Mouse (Mus musculus): ENCODE results near the gene Pde7b.

The Pde7b gene

GRCm38 (mm10) chr10:20653299-20653698 lies 71.6 kb downstream of the Pde7b start:
- no peak for DNase-seq

GRCm38 (mm10) chr10:20636381-20636780 lies 88.5 kb downstream of the Pde7b start:
- no peak for DNase-seq

DNA sequence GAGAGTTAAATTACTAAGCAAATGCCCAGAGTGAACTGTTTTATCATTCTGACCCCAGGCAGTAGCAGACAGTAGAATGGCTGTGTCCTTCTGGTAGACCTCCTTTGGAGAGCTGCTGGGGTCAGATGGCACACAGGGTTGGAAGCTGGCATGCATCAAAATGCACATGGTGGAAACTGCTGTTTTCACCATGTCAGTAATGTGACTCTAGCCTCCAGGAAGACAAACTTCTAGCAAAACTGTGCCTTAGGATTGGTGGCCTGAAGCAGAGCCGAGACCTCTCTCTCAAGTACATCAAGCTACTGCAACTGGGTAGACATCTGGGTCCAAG lies 91.8 kb downstream of the Pde7b start:
- DNase-seq, result no peak

DNA sequence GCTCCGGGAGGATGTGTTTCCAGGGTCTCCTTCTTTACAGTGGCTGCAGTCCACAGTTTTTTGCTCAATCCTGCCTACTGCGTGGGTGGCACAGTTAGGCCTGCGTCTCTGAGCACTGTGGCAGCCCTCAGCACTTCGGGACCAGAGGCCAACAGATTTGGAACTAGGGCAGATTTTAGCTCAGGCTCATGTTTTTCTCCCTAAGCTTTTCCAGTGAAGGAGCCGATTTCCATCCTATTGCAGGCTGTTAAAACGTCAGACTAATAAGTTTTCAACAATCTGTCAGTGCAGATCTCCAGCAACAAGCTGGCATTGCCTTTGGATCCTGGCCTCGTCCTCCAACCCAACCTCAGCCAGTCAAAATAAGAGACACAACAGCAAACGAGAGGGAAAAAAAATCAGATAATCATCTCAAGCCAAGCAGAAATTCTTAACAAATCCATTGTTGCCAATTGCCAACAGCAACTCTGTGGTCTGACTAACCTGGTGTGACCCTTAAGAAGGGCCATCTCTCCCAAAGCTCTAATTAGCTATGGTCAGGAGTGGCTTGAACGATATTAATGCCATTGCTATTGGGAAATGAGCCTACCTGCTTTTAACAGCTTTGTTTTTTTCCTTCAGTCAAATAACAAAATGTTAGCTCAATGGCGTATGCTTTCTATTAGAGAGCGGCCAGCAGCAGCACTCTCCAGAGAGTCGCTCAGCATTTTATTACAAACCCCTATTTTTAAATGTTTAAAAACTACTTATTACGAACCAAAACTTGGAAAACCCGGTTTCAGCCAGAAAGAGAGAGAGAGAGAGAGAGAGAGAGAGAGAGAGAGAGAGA lies 92.4 kb downstream of the Pde7b start:
- no peak for DNase-seq

DNA sequence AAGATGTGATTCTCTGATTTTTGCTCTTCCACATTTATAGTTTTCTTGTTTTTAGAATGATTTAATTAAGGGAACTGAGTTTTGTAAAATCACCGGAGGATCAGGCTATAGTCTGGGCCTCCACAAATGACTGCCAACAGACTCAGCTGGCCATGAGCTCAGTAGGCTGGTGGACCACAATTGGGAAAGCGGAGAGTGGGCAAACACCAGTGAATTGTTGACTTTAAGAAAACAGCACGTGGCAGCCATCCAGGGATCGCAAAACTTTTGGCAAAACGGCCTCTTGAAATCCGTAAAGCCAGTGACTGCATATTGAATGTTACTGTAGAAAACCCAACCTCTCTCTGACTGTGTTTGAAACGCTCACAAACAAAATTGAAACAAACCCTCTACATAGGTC lies 94.8 kb downstream of the Pde7b start:
- peak; percentile 30 to 44 for DNase-seq

GRCm38 (mm10) chr10:20625702-20626375 lies 99.0 kb downstream of the Pde7b start:
- no peak for DNase-seq

- peak; percentile 8 to 37 for DNase-seq
Observed at GRCm38 (mm10) chr10:20621661-20622454, 103.0 kb downstream of the Pde7b start.

GRCm38 (mm10) chr10:20606007-20606406 lies 118.9 kb downstream of the Pde7b start:
- DNase-seq, result no peak

GRCm38 (mm10) chr10:20595107-20595810 lies 129.6 kb downstream of the Pde7b start:
- no peak for DNase-seq

GRCm38 (mm10) chr10:20594015-20594414 lies 130.9 kb downstream of the Pde7b start:
- DNase-seq, result no peak

GRCm38 (mm10) chr10:20590100-20590499 lies 134.8 kb downstream of the Pde7b start:
- DNase-seq, result no peak

DNA sequence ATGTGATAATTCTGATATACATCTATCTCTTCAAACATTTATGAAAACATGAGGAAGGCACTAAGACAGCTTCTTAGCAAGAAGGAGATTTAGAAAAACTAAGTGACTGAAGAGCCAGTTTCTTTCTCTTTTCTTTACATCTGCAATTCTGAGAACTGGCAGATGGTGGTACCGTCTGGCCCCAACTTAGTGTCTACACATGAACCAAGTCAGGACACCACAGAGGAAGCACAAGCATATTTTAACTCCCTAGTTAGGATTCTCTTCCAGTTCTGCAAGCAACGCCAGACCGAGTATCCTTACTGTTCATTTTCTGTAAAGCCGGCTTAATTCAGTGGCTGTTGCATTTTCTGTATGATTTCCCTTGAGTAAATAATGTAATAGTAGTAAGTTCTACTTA lies 138.9 kb downstream of the Pde7b start:
- DNase-seq, result no peak

DNA sequence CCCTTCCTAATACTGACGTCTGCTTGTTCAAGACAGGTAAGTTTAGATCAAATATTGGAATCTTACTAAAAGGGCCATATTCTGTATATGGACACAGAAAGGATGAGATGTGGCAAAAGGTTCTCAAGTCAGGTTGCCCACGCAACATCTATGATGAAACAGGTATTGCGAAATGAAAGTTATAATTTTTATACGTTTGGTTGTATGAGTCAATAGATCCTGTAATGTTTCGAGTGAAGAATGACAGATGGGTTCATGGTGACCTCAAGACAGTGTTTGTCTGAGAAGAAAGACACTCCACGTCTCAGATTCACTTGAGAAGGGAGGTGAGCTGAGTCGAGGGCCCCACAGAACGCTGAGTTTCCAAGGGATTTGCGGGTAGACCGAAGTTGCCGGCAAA lies 149.9 kb downstream of the Pde7b start:
- DNase-seq, result no peak

DNA sequence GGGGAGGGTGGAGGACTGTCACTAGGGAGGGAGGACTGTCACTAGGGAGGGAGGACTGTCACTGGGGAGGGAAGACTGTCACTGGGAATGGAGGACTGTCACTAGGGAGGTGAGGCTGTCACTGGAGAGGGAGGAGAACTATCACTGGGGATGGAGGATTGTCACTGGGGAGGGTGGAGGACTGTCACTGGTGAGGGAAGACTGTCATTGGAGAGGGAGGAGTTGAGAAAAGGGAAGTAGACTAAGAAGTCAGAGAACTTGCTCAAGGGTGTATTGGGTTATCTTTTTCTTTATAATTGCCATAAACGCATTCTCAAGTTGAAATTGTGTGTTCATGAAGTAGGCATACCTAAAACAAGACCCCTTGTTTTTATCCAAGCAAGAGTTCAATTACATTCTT lies 150.5 kb downstream of the Pde7b start:
- no peak for DNase-seq

DNA sequence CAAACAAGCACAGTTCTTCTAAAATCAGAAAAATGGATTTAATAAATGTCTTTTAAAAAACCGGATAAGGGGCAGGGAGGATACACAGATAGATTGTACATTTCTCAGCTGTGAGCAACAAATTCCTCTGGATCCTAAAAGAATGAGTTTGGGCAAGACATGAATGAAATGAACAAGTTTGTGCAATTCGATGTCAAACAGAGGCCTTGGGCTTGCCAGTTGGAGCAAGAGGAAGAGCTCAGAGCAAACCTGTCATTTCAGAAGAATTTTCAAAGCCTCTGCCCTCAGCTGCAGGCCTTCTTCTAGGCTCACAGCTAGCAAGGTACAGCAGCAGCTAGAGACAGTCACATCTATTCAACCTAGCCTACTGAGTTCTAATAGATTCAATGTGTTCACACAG lies 153.4 kb downstream of the Pde7b start:
- DNase-seq, result no peak

DNA sequence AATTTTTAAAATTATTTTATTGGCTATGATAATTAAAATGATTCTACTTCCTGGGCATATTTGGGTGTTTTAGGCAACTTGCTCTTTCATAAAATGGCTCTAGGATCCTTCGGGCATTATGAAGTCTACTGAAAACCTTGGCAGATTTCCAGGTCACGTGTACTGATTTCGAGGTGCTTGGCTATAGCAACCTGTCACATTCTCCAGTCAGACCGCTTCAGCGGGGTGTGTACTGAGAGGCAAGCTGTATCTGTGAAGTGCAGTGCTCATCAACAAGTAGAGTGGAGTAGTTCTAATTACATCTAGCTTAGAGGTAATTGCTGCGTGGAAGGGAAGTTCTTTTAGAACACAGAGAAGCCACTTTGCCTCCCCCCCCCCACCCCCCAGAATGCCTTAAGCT lies 156.2 kb downstream of the Pde7b start:
- no peak for DNase-seq

- DNase-seq, result no peak
Observed at GRCm38 (mm10) chr10:20567684-20568236, 157.1 kb downstream of the Pde7b start.

GRCm38 (mm10) chr10:20556477-20556876 lies 168.4 kb downstream of the Pde7b start:
- DNase-seq, result no peak

DNA sequence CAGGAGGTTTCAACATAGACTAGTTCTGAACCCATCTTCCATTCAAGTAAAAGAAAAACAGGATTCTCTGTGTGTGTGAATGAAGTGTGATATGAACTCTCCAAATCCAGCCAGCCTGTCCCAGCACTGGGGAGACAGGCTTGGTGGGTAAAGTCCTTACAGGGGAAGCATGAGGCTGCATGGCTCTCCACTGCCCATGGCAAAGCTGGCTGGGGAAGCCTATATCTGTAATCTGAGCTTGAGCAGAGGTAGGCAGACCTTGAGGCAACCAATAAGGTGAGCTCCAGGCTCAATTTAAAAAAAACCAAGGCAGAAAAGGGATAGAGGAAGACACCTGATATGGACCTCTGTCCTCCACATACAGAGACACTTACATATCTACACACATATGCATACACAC lies 173.5 kb downstream of the Pde7b start:
- DNase-seq, result no peak

DNA sequence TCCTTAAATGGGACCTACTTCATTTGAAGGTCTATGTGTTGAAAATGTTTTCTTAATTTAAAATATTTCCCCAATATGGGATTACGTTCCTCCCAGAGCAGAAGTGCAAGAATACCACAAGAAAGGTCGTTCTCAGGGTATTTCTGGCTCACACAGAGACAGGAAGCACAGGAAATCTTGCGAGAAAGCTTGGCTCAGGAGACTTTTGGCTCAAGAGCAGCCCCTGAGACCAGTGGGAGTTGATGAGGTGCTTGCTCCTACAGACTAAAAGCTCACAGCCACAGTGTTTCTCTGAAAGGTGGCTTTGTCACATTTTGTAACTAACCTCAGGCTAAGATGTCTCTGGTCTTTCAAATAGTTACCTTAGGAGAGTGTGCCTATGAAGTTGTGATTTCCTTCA lies 174.1 kb downstream of the Pde7b start:
- peak; percentile 18 to 27 for DNase-seq

DNA sequence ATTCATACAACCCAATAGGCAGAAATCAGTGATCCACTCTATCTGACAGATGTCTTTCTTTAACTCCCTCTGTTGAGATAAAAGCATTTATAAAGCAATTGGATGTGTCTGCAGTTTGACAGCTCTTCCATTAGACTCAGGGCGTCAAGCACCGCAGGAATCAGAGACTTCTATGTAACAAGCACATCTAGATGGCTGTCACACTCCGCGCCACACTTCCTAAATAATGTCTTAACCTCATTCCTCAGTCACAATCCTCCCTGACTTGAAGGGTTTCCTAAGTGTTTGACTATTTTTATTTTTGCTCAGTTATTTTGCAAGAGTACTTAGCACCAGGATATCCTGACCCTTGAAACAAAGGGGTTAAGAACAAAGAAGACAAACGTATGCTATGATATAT lies 174.7 kb downstream of the Pde7b start:
- no peak for DNase-seq

DNA sequence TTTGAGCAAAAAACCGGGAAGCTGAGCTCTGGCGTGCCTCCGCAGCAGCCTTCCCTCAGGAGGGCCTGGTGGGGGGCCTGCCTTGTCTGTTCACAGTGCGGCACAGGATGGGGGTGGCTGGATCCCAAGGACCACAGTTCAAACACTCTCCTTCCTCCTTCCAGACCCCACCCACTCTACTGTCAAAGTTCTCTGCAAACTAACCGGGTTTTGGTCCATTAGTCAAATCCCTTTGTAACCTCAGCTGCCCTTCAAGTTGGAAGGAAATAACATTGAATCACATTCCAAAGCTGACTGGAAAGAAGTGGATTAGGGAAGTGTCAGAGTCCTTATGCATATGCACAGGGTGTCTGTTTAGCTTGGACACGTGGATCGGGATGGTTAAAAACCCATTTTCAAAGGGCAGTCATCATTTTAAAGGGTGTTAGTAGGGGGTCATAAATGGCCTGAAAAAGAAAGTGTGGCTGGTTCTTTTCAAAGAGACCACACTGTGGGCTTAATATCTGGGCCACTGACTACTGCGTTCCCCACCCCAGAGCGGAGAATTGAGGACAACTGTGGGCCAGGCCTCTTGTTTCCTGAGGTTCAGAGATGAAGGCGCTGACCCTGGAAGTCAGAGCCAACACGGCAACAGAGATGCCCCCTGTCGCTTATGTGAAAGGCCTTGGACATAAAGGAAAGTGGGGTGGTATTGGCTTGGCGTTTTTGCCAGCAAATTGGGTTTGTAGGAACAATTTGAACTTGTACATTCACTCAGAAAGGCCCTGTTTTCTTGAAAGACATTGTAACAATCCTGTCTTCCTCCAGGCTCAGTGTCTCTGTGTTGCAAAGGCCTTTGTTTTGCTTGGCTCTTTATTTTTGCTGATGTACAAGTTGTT lies 175.8 kb downstream of the Pde7b start:
- DNase-seq, result peak; percentile 56 to 70
